Mouse (Mus musculus): ENCODE measurements around the gene Pctp. TPM values are rescaled to one million over a fixed set of nuclear protein-coding genes. Genes with fewer than 3 reads are reported as not detected.
A peak's percentile ranks its signal among the peaks of the same experiment; 100 is the strongest.

Pctp gene
- polyA plus RNA-seq, 1 experiment = 1.1 TPM

DNA sequence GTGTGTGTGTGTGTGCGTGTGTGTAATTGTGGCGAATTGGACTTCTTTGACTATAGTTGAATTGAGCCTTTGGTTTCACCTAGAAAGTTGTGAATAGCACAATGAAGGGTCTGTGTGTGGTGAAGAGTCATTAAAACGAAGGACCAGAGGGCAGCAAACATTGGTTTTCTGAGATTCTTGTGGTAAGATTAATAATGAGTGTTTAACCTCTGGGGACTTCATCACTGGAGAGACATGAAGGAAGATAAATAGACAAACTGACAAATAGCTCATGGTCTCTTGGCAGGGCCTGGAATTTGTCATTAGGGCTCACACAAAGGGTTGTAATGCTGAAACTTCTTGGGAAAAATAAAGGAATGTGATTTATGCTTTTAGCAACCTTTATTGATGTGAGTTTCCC lies 31.4 kb downstream of the Pctp start:
- DNase-seq (ENCODE audit: low read depth) = peak; percentile 14
- TF ChIP-seq POLR2A (IDR thresholded peaks at IDR 0.05; ENCODE audit: borderline replicate concordance, extremely low read depth, insufficient read depth, insufficient read length, poor library complexity, severe bottlenecking) (no peak), CTCF (IDR thresholded peaks at IDR 0.05; ENCODE audit: borderline replicate concordance, extremely low read depth, insufficient read depth, insufficient read length) (no peak)

DNA sequence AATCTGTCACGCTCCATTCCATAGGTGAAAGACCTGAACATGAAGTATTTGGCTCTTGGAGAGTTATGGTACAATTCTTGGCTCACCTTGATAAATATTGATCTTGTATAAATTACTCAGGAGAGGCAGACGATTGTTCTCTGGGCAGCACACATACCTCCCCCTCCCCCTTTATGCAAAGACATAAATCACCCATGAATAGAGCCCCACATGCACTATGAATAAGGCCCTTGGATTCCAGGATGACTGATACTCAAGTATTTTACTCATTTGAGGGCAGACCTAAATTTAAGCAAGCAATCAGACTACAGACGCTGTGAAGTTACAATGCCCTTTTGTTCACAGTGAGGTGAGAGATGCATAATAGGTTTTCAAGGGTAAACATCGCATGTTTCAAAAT lies 32.0 kb downstream of the Pctp start:
- DNase-seq (ENCODE audit: low read depth) = no peak
- TF ChIP-seq POLR2A (IDR thresholded peaks at IDR 0.05; ENCODE audit: borderline replicate concordance, extremely low read depth, insufficient read depth, insufficient read length, poor library complexity, severe bottlenecking) (no peak), CTCF (IDR thresholded peaks at IDR 0.05; ENCODE audit: borderline replicate concordance, extremely low read depth, insufficient read depth, insufficient read length) (no peak)

DNA sequence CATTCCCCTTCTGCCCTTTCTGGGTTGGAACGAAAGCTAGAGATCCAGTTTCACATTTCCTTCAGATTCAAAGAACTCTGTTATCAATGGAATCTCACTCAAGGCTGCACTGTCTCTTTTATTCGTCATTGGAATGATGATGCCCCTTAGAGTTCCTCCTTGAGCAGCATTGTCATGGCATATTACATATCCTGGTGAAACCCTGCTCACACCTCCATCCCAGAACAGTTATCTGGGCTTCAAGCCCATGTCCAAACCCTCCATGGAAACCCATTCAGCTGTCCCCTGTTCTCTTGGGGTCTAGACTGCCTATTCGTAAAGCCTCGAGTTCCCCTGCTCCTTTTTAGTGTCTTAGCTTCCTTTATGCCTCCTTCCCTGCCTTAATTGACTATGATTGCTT lies 33.6 kb downstream of the Pctp start:
- DNase-seq (ENCODE audit: low read depth) = no peak
- TF ChIP-seq POLR2A (IDR thresholded peaks at IDR 0.05; ENCODE audit: borderline replicate concordance, extremely low read depth, insufficient read depth, insufficient read length, poor library complexity, severe bottlenecking) (no peak), CTCF (IDR thresholded peaks at IDR 0.05; ENCODE audit: borderline replicate concordance, extremely low read depth, insufficient read depth, insufficient read length) (no peak)

DNA sequence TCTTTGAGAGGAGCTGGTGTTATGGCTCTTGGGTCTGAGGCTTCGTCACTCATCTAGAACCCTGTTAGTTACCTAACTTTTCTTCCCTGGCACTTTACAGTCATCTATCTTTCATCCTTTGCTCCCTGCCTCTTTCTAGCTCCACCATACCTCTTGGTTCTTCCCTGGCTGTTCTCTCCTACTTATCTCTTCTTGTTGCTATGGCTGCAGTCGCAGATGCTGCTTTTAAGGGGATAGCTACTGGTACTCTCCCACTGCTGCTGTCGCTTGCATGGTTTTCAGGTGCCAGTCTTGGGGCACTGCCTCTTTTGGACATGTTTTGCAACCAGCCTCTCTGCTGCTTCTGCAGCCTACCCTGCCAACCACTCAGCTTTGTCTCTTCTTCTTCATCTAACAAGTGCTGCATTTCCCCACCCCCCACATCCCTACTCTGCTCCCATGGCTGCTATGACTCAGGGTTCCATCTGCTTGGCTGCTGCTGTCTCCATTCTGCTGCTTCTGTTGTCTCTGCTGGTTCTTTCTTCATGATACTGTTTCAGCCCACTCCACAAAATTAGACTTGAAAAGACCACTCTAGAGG lies 51.9 kb downstream of the Pctp start:
- no peak for DNase-seq (ENCODE audit: low read depth)

DNA sequence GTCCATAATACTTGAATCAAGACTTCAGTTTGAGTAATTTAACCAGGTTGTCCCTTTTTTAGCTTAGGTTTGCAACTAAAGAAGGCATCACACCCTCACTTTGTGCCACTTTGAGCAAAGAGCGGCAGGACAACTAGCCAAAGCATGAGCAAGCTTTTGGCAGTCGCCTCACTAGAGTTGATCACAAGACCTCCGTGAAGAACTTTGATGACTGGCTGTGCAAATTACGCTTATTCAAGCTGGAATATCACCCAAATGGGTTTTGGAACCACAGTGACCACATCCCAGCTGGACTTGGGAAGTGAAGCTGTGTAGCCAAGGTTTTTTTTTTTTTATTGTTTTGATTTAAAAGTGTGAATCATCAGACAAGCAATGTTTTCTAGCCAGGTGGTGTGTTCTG lies 54.9 kb downstream of the Pctp start:
- no peak for DNase-seq (ENCODE audit: low read depth)
- no peak for TF ChIP-seq CTCF (IDR thresholded peaks at IDR 0.05; ENCODE audit: borderline replicate concordance, extremely low read depth, insufficient read depth, insufficient read length)
- TF ChIP-seq POLR2A (IDR thresholded peaks at IDR 0.05; ENCODE audit: borderline replicate concordance, extremely low read depth, insufficient read depth, insufficient read length, poor library complexity, severe bottlenecking) = no peak

More for the DNA sequence above, 51.9 kb downstream of the Pctp start:
- no peak for TF ChIP-seq POLR2A (IDR thresholded peaks at IDR 0.05; ENCODE audit: borderline replicate concordance, extremely low read depth, insufficient read depth, insufficient read length, poor library complexity, severe bottlenecking)
- no peak for TF ChIP-seq CTCF (IDR thresholded peaks at IDR 0.05; ENCODE audit: borderline replicate concordance, extremely low read depth, insufficient read depth, insufficient read length)

DNA sequence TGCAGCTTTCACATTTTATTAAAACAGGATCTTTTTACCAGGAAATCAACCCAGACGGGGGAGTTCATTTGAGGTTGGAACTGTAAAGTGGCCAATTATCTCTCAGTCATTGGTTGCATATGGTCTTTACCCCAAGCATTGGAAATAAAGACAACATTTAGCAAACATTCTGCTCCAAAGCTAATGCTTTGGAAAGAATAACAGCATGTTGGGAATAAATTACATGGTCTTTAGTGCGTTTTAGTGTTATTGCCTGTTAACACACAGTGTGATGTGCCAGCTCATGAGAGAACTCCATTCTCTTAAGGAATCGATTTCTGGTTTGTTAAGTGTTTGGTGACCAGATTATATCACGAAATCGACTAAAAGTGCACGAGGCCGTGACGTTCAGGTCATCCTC lies 57.5 kb downstream of the Pctp start:
- peak; percentile 39 for DNase-seq (ENCODE audit: low read depth)
- TF ChIP-seq POLR2A (IDR thresholded peaks at IDR 0.05; ENCODE audit: borderline replicate concordance, extremely low read depth, insufficient read depth, insufficient read length, poor library complexity, severe bottlenecking) (no peak), CTCF (IDR thresholded peaks at IDR 0.05; ENCODE audit: borderline replicate concordance, extremely low read depth, insufficient read depth, insufficient read length) (no peak)

DNA sequence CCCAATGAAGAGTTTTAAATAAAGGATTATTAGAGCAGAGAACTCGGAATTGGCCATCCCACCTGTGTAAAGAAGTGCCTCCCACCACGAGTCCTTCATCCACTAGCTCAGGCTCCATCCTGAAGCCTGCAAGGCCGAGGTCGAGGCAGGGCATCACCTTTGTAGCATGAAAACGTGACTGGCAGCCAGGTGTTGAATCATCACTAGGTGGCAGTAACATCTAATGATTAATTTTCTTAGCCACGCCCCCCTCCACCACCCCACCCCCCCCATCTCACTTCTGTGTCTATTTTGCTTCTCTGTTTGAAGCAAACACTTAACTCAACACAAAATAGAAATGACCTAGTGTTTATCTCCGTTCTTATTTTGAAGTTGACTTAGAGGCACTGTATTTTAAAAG lies 65.5 kb downstream of the Pctp start:
- TF ChIP-seq CTCF (IDR thresholded peaks at IDR 0.05; ENCODE audit: borderline replicate concordance, extremely low read depth, insufficient read depth, insufficient read length) = no peak
- no peak for TF ChIP-seq POLR2A (IDR thresholded peaks at IDR 0.05; ENCODE audit: borderline replicate concordance, extremely low read depth, insufficient read depth, insufficient read length, poor library complexity, severe bottlenecking)

More for the DNA sequence above, 65.5 kb downstream of the Pctp start:
- no peak for DNase-seq (ENCODE audit: low read depth)

Other genes with a start within 250 kb of the Pctp start
- 3.7 and 6.5 TPM in 2 replicates for gene Ankfn1, start 225.2 kb downstream of the Pctp start, polyA plus RNA-seq (2012; rRNA removed)
- 4.7 and 6.5 TPM in 2 replicates for gene Tmem100, start 27.5 kb upstream of the Pctp start, polyA plus RNA-seq (2012; rRNA removed)
- gene Gm45716, start 184.8 kb upstream of the Pctp start, polyA plus RNA-seq (2012; rRNA removed) = 16.6 and 17.3 TPM in 2 replicates
- 78.5 and 102 TPM in 2 replicates for gene Mmd, start 246.6 kb upstream of the Pctp start, polyA plus RNA-seq (2012; rRNA removed)